Mouse (Mus musculus): ENCODE measurements around the gene Urm1.
"Not testable (repeated sequence)": the region's sequence is repeated elsewhere in the genome, so short reads cannot be mapped to it uniquely, and the experiment has no call there.

Urm1 gene

GRCm38 (mm10) chr2:29820025-29820817 is at the start of gene Urm1:
Urm1 (plus strand) TSS chr2:29820075.
- DNase-seq (ENCODE audit: low spot score) = peak; percentile 49

GRCm38 (mm10) chr2:29770162-29770561 is 49.7 kb upstream of the Urm1 start:
- DNase-seq (ENCODE audit: low spot score) = no peak

GRCm38 (mm10) chr2:29771611-29772461 is 48.0 kb upstream of the Urm1 start:
- DNase-seq (ENCODE audit: low spot score) = no peak

GRCm38 (mm10) chr2:29773323-29773722 is 46.6 kb upstream of the Urm1 start:
- DNase-seq (ENCODE audit: low spot score) = no peak

GRCm38 (mm10) chr2:29781256-29781655 is 38.6 kb upstream of the Urm1 start:
- DNase-seq (ENCODE audit: low spot score) = not testable (repeated sequence)

GRCm38 (mm10) chr2:29784290-29784689 is 35.6 kb upstream of the Urm1 start:
- DNase-seq (ENCODE audit: low spot score) = no peak

GRCm38 (mm10) chr2:29787104-29787917 is 32.6 kb upstream of the Urm1 start, which contains the start of gene Coq4:
Coq4 (plus strand) TSS chr2:29787493.
- peak; percentile 70 for DNase-seq (ENCODE audit: low spot score)

- DNase-seq (ENCODE audit: low spot score) = peak; percentile 53
Observed at GRCm38 (mm10) chr2:29787937-29788681, 31.8 kb upstream of the Urm1 start, which contains the start of gene Trub2. Trub2 (minus strand) TSS chr2:29788502.

GRCm38 (mm10) chr2:29792772-29793487 is 26.9 kb upstream of the Urm1 start:
- DNase-seq (ENCODE audit: low spot score) = no peak

- DNase-seq (ENCODE audit: low spot score) = peak; percentile 90
Observed at GRCm38 (mm10) chr2:29802075-29802826, 17.6 kb upstream of the Urm1 start, which contains the start of gene Slc27a4. Slc27a4 (plus strand) TSS chr2:29802634.

GRCm38 (mm10) chr2:29802827-29803201 is 17.1 kb upstream of the Urm1 start:
- no peak for DNase-seq (ENCODE audit: low spot score)

- DNase-seq (ENCODE audit: low spot score) = no peak
Observed at GRCm38 (mm10) chr2:29803400-29803831, 16.5 kb upstream of the Urm1 start.

- DNase-seq (ENCODE audit: low spot score) = no peak
Observed at GRCm38 (mm10) chr2:29815678-29816371, 4.0 kb upstream of the Urm1 start.

- peak; percentile 72 for DNase-seq (ENCODE audit: low spot score)
Observed at GRCm38 (mm10) chr2:29817426-29818232, 2.2 kb upstream of the Urm1 start.

- DNase-seq (ENCODE audit: low spot score) = no peak
Observed at GRCm38 (mm10) chr2:29819363-29819762, 512 bp upstream of the Urm1 start.

GRCm38 (mm10) chr2:29826318-29826925 is 6.5 kb downstream of the Urm1 start:
- no peak for DNase-seq (ENCODE audit: low spot score)

GRCm38 (mm10) chr2:29826926-29827708 is 7.2 kb downstream of the Urm1 start:
- peak; percentile 74 for DNase-seq (ENCODE audit: low spot score)
